Mouse (Mus musculus) kidney, adult 2 months (tissue): Measurements from ENCODE around the gene Azin2.

Experiments
- CTCF ChIP-seq: fragments of 200-500 bp; conservative IDR thresholded peaks from 2 replicates; pipeline ENCODE4 v1.5.1; 2011; ENCODE audit warnings: low read depth, mild to moderate bottlenecking, control low read depth, low read length, moderate library complexity, mixed read lengths; ENCODE audit not compliant: insufficient read depth, insufficient read length
- POLR2A ChIP-seq: fragments of 200-500 bp; IDR thresholded peaks from one replicate; pipeline ENCODE4 v1.6.1; 2011; ENCODE audit warnings: low read depth, low read length, control low read depth

DNA sequence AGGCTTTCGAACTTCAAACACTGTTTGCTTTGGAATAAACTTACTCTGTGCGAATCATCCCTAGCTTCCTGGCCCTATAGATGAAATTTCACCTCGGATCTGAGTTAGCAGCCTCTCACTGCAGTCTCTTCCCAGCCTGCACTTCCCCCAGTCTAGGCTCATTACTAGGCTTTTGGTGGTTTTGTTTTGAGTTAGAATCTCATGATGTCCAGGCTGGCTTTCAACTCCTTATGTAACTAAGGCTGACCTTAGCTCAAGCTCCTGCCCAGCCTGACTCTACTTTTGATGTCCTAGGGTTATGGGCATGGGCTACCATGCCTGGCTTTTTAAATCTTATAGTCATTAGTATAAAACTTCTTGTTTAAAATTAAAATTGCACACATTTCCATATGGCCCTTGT lies 22.4 kb upstream of the Azin2 start:
- TF ChIP-seq POLR2A, result no peak
- TF ChIP-seq CTCF, result no peak
